Mouse (Mus musculus) thymus, postnatal 4 days (tissue): ENCODE data around the gene Nyap1.

ENCODE experiments used
- DNase-seq: peaks from one replicate; pipeline ENCODE4 v3.0.0; 2021

Gene Nyap1

GRCm38 (mm10) chr5:137741023-137741931, at the start of gene Nyap1:
TSS of gene Nyap1 (minus strand) at chr5:137741607.
- DNase-seq: peak; percentile 97

GRCm38 (mm10) chr5:137788946-137789531, 47.6 kb upstream of the Nyap1 start:
- DNase-seq: no peak

DNA sequence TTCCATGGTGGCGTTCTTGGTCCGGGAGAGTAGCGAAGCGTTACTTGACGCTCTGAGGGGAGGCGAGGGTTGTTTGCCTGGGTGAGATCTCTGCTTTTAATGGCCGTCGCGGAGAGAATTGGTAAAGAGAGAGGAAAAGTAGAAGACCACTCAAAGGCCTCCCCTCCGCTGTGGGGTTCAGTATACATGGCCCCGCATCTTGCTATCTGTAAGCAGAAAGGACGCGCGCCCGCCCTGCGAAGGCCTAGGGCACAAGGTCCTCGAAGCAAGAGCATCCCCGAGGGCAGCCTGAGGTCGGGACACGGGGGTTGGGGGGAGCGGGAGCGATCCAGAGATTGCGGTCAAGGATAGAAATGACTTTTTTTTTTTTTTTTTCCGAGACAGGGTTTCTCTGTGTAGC, 46.8 kb upstream of the Nyap1 start:
- peak; percentile 59 for DNase-seq

GRCm38 (mm10) chr5:137787151-137787928, 45.9 kb upstream of the Nyap1 start, which contains the start of the genes Mepce and Zcwpw1:
TSS of gene Mepce (minus strand) at chr5:137787655.
TSS of gene Zcwpw1 (plus strand) at chr5:137787798.
- DNase-seq: peak; percentile 97

- peak; percentile 100 for DNase-seq
Observed at GRCm38 (mm10) chr5:137786109-137786942, 44.9 kb upstream of the Nyap1 start.

- no peak for DNase-seq
Observed at GRCm38 (mm10) chr5:137785164-137786031, 44.0 kb upstream of the Nyap1 start.

GRCm38 (mm10) chr5:137784546-137784945, 43.1 kb upstream of the Nyap1 start:
- DNase-seq: peak; percentile 38

DNA sequence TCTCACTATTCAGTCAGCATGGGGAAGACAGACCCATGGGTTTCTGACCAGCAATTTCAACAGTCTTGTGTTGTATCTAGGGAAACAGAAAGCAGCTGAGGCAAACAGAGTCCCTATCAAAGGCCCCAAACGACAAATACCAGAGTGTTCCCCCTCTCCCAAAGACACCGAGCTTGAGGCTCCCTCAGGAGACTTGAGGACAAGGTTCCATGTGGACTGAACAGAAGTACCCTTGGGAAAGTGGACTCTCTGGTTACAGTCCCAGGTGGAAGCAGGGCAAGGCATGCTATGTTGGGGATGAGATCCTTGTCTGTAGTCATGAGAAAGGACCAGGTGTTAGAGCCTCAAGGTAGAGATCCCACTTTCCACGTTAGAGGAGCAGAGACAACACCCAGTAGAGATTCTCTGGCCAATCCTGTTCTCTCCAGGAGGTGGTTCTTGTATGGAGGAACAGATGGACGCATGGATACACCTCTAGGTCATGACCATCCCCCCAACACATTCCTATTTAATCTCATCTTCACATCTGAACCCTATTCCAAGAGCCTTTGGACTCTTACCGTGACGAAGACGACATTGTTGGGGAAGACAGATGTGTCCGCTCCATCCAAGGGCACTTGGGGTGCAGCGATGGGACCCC, 42.6 kb upstream of the Nyap1 start:
- no peak for DNase-seq

- DNase-seq: peak; percentile 23
Observed at GRCm38 (mm10) chr5:137782776-137783522, 41.5 kb upstream of the Nyap1 start.

- DNase-seq: no peak
Observed at GRCm38 (mm10) chr5:137781661-137782060, 40.3 kb upstream of the Nyap1 start.

DNA sequence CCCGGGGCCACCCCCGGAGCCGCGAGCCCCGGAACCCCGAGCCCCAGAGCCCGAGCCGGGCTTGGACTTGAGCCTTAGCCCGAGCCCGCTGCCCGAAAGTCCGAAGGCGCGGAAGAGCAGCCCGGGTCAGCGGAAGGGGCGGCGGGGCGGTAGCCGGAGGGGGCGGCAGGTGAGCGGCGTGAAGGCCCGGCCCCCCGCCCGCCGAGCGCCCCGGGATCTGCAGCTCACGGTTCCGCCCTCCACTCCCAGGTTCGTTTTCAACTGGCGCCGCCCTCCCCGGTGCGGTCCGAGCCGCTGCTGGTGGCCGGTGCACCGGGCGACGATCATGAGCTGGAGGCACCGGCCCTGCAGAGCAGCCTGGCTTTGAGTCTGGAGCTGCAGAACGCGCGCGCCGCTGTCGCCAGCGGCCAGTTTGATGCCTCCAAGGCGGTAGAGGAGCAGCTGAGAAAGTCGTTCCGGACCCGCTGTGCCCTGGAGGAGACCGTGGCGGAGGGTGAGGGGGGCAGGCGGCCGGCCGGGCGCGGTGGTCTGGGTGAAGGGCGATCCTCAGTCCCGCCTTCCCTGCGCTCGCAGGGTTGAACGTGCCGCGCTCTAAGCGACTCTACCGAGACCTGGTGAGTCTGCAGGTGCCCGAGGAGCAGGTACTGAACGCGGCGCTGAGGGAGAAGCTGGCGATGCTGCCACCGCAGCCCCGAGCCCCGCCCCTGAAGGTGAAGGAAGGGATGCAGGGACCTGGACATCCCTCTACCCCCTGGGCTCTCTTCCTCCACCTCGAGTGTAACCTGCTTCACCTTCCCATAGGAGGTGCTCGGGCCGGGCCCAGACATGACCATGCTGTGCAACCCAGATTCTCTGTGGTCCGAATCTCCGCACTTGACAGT, 37.9 kb upstream of the Nyap1 start:
- peak; percentile 72 for DNase-seq

- DNase-seq: peak; percentile 96
Observed at GRCm38 (mm10) chr5:137778635-137779034, 37.2 kb upstream of the Nyap1 start, which contains the start of gene Ppp1r35. TSS of gene Ppp1r35 (plus strand) at chr5:137778849.

DNA sequence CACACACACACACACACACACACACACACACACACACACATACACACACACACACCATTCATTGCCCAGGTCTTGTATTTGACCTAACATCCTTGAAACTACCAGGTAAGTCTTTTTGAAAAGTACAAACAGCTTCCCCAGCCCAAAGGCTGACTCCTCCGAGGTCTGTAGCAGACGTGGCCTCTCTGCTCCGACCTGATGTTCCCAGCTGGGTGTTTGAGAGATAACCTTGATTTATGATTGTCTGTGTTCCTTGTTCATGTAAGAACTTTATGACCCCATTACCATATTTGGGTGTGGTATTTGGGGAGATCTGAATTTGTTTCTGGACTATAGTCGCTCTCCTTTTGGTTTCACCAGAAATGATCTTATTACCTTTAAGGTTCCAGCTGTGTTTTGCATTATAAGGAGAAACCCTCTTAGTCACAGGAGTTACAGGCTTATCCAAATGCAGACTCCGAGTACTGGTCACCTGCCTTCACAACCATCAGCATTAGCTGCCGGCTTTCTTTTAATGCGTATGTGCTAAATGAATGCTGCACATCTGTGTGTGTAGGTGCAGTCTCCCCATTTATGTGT, 35.9 kb upstream of the Nyap1 start:
- no peak for DNase-seq

DNA sequence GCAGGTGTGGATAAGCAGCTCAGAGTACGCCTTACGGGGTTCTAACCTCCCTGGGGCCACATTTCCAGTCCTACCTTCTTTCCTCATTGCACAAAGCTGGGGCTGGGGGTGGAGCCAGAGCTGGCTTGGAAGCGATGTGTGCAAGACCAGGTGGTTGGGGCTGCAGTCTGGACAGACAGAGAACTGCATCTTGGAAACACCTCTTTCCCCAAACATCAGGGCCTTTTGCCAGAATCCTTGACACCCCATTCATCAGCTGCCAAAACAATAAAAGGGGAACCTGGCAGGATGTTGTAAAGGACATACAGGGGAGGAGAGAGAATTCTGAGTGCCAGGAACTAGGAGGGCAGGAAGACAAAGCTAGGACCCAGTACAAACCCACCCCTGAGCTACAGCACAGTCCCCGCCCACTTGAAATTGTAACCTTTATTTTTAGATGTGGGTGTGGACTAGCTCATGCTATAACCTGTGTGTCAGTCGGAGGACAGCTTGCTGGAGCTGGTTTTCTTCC, 35.1 kb upstream of the Nyap1 start:
- DNase-seq: peak; percentile 67

- no peak for DNase-seq
Observed at GRCm38 (mm10) chr5:137775587-137776290, 34.3 kb upstream of the Nyap1 start.

GRCm38 (mm10) chr5:137772755-137773154, 31.3 kb upstream of the Nyap1 start:
- no peak for DNase-seq

- peak; percentile 62 for DNase-seq
Observed at GRCm38 (mm10) chr5:137770709-137771108, 29.3 kb upstream of the Nyap1 start.

DNA sequence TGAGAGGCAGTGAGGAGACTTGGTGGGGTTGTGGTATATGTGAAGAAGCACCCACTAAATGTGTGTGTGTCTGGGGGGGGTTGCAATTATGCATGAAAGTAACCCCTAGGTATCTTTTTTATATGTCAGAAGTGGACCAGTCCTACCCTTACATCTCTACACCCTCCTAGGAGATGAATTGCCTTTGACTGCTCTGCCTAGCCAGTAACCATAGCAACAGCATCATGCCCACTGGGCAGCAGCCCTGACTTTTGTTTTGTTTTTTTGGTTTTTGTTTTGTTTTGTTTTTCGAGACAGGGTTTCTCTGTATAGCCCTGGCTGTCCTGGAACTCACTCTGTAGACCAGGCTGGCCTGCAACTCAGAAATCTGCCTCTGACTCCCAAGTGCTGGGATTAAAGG, 27.1 kb upstream of the Nyap1 start:
- DNase-seq: no peak
